Mouse (Mus musculus) testis, adult 10 weeks (tissue): Measurements from ENCODE around the gene Rpl10. TPM values are rescaled to one million over a fixed set of nuclear protein-coding genes. Genes with fewer than 3 reads are reported as not detected.

Experiments
- polyA plus RNA-seq: library from polyadenylated mRNA; stranded (reverse); fragments of 350-450 nt; fragmentation: Illumina TruSeq; extraction: RNeasy Lipid Tissue Mini Kit (QIAGEN cat#74804); gene quantifications from one replicate; pipeline ENCODE4 v1.2.3, GENCODE M21; 2014; ENCODE audit warnings: low read depth, low replicate concordance

Rpl10 gene
- polyA plus RNA-seq = 81.7 TPM

GRCm38 (mm10) chrX:74270062-74270901 lies at the start of gene Rpl10:
TSS of gene Rpl10 (plus strand) at chrX:74270812.

GRCm38 (mm10) chrX:74249615-74250014 lies 21.0 kb upstream of the Rpl10 start, which contains the start of gene Flna:
TSS of gene Flna (minus strand) at chrX:74249820.

GRCm38 (mm10) chrX:74254153-74254887 lies 16.3 kb upstream of the Rpl10 start, which contains the start of gene Emd:
TSS of gene Emd (plus strand) at chrX:74254687.

DNA sequence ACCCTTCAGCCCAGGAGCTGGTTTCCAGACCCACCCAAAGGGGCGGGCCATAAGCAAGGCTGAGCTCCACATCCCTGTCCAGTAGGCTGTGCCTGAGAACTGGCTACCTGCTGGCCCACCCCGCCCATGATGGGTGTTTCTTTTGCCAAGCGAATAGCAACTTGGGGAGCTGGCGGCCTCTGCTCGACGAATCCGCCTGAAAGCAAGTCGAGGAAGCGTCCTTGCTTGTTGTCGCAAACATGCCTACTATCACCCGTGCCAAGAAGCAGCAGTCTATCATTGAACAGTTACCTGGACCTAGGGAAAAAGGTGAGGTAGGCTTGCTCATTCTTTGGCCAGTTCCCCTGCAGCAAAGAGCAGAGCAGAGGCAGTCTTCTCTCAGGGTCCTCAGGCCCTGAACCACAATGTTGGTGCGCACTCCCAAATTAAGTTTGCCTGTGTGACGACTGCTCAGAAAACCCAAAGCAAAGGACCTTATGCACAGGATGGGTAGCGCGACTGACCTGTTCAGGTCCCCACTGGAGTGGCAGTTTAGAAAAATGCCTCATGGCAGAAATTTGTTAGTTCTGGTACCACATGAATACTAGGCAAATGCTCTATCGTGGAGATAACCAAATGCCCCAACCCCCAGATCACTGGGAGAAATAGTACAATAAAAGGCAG lies 11.3 kb downstream of the Rpl10 start, which contains the start of the genes Taz and Dnase1l1:
Gene Taz (plus strand): TSS at position 181 of the 663 bp plus-strand sequence.
Gene Dnase1l1 (minus strand): TSS at position 606 of the 663 bp plus-strand sequence.

DNA sequence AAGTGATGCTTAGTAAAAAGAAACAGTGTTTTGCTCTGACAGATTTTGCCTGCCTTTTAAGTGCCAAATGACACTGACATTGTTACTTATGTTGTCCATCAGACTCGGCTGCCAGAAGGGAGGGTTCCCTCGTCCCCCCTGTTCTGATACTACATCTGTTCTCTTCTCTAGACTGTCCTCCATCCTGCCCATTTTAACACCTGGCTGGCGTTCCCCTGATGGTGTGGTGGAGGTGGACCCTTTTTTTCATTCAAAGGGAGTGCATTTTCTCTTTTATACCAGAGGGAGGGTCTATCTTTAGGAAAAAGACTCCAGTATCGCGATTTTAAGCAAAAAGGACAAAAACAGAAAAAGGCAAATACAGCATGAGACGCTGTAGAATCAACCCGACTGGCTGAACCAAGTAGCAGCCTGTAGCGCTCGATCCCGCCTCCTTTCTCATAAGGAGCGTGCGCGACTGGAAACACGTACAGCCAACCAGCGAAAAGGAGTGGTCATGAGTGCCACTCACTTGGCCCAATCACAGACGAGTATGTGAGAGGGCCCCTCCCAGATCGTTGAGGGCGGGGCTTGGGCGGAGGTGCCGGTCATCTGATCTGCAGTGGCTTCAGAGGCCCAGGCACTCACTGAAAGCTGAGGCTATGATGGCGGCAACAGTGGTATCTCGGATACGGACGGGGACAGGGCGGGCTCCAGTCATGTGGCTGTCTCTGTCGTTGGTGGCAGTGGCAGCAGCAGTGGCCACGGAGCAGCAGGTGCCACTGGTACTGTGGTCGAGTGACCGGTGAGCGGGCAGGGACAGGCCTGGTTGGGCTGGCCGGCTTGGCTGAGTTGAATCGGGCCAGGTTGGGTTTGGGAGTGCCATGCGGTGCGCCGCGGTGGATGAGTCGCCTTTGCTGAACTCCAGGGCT lies 26.2 kb downstream of the Rpl10 start, which contains the start of gene Atp6ap1:
Gene Atp6ap1 (plus strand): TSS at position 560 of the 911 bp plus-strand sequence.

GRCm38 (mm10) chrX:74304867-74305700 lies 34.5 kb downstream of the Rpl10 start, which contains the start of gene Gdi1:
TSS of gene Gdi1 (plus strand) at chrX:74304998.

DNA sequence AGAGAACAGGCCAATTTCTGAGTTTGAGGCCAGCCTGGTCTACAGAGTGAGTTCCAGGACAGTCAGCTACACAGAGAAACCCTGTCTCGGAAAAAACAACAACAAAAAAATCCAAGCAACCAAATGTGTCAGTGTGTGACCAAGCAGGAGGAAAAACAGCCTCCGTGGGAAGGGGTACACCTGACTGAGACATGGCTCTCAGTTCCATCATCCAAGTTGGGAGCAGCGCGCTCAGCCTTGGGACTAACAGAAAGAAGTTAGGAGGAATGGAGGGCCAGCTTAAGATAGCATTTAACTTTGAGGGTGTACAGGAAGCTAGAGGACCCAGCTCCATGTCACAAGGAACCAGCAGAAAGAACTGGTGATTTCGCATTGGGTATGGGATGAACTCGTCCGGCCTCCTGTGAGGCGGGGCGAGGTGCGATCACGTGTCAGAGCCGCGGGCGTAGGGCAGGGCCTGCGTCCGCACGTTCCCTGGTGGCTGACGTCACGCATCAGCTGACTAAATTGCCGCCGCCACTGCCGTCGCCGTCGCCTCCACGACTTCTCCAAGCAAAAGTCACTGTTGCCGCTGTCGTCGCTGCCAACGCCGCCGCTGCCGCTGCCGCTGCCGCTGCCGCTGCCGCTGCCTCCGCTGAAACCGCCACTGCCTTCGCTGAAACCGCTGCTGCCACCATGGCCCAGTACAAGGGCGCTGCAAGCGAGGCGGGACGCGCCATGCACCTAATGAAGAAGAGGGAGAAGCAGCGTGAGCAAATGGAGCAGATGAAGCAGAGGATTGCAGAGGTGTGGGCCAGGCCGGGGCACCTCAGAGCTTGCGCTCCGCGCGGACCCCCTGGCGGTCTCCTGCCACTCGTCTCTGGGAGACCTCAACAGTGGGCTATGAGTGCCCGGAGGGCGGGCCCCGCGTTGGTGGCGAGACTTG lies 42.2 kb downstream of the Rpl10 start, which contains the start of gene Fam50a:
Gene Fam50a (plus strand): TSS at position 494 of the 925 bp plus-strand sequence.

Other genes with a start within 250 kb of the Rpl10 start
- gene Irak1, start 246.9 kb upstream of the Rpl10 start, polyA plus RNA-seq = 4.5 TPM
- gene Opn1mw, start 143.3 kb upstream of the Rpl10 start, polyA plus RNA-seq = not detected
- gene Mecp2, start 135.4 kb upstream of the Rpl10 start, polyA plus RNA-seq = 2.5 TPM
- gene Tex28, start 103.0 kb upstream of the Rpl10 start, polyA plus RNA-seq = 2.9 TPM
- gene Tktl1, start 93.6 kb upstream of the Rpl10 start, polyA plus RNA-seq = 19.2 TPM
- 13.9 TPM for gene Flna, start 21.0 kb upstream of the Rpl10 start, polyA plus RNA-seq
- gene Emd, start 16.1 kb upstream of the Rpl10 start, polyA plus RNA-seq = 24.3 TPM
- 6.3 TPM for gene Taz, start 11.1 kb downstream of the Rpl10 start, polyA plus RNA-seq
- gene Dnase1l1, start 11.5 kb downstream of the Rpl10 start, polyA plus RNA-seq = 2.2 TPM
- 29.2 TPM for gene Atp6ap1, start 26.3 kb downstream of the Rpl10 start, polyA plus RNA-seq
- 10.1 TPM for gene Gdi1, start 34.2 kb downstream of the Rpl10 start, polyA plus RNA-seq
- gene Fam50a, start 42.2 kb downstream of the Rpl10 start, polyA plus RNA-seq = 2.9 TPM
- not detected for gene Plxna3, start 58.3 kb downstream of the Rpl10 start, polyA plus RNA-seq
- gene Lage3, start 82.8 kb downstream of the Rpl10 start, polyA plus RNA-seq = 2.3 TPM
- gene Ubl4a, start 102.4 kb downstream of the Rpl10 start, polyA plus RNA-seq = 5.5 TPM
- 3.9 TPM for gene Slc10a3, start 102.5 kb downstream of the Rpl10 start, polyA plus RNA-seq
- gene Fam3a, start 122.5 kb downstream of the Rpl10 start, polyA plus RNA-seq = 1.3 TPM
- gene Ikbkg, start 122.5 kb downstream of the Rpl10 start, polyA plus RNA-seq = 4.3 TPM
- 3.8 TPM for gene G6pdx, start 158.4 kb downstream of the Rpl10 start, polyA plus RNA-seq
- gene Gm6880, start 210.6 kb downstream of the Rpl10 start, polyA plus RNA-seq = 2.4 TPM